Mouse (Mus musculus) forelimb bud, embryonic 11.5 days (tissue): ENCODE measurements around the gene Cep97.
"Not testable (repeated sequence)": the region's sequence is repeated elsewhere in the genome, so short reads cannot be mapped to it uniquely, and the experiment has no call there.

ENCODE experiments used
- DNase-seq: peaks from one replicate; pipeline ENCODE4 v3.0.0-alpha.2; 2012; ENCODE audit warnings: low read depth, low spot score

Cep97 gene

DNA sequence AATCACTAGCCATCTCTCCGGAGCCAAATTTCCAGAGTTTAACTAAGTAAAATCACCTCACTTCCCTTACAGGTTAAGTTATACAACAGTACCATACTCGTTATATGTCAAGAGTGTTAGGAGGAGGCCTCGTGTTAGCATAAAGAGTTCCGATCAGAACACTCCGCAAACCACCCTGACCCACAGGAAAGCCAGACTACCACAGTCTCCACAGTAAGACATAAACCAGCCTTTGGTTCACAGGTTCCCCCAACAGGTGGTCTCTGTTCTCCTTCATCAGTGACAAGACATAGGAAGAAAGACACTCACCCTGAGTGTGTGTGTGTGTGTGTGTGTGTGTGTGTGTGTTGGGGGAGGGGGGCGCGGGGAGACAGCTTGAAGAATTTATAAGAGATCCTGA, 43.3 kb downstream of the Cep97 start:
- DNase-seq: no peak

- DNase-seq: no peak
These were observed 44.1 kb downstream of the Cep97 start for GRCm38 (mm10) chr16:55890346-55891136.

GRCm38 (mm10) chr16:55889451-55889850, 45.2 kb downstream of the Cep97 start:
- DNase-seq: no peak

DNA sequence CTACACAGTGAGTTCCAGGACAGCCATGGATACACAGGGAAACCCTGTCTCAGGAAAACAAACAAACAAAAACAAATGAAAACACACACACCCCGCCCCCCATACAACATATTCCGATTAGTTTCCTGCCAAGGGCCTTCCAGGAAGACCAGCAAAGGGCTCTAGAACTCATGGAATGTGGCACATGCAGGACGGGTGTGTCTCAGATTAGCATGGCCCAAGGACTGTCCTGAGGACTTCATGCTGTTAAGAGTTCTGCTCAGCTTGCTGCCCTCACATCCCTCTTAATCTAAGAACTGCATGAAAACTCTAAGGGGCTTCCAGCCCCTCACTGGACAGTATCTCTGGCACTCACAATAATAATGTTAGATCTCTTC, 46.1 kb downstream of the Cep97 start:
- DNase-seq: no peak

DNA sequence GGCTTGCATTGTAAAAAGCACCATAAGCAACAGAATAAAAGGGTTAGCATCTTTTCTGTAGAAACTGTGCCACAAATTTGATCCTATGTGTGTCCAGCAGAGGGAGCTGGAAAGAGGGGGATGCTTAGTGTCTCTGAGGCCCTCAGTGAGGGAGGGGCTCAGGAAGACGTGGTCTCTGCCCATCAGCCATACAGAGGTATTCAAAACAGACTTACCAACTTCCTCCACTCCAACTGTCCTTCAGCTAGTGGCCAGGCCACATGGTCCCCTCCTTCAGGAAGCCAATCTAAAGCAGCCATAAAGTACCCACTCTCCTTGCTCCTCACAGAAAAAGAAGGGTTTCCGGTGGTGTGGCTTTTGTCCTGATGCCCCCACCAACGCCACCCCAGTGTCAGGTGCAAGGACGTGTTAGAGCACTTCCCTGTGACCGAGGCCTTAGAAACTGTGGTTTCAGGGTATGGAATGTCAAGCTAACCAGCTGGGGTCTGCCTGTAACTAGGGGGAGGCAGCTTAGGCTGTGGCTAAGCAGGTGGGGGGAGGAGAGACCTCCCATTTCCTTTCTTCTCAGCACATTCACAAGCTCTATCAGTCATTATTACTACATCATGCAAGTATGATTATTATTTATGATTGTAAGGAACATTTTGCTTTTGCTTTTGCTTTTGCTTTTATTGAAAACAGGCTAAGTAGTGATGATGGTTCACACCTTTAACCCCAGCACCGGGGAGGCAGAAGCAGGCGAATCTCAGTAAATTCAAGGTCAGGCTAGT, 46.7 kb downstream of the Cep97 start:
- peak; percentile 13 for DNase-seq

DNA sequence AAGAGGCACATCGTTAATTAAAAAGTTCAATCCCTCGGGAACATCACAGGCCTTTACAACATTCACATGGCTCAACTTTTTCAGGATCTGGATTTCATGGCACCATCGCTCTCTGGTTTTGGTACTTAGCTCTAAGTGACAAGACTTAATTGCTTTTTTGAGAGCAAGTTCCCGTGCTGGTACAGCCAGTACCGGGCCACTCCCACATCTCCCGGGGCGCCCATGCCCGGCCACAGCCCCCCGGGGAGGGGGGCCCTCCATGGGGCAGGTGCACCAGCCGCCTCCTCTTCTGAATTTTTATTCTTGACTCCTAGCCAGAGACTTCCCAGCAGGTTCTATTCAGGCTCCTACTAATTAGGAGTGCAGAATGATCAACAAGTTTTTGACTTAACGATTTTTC, 50.4 kb downstream of the Cep97 start:
- DNase-seq: no peak

GRCm38 (mm10) chr16:55876025-55876424, 58.6 kb downstream of the Cep97 start:
- no peak for DNase-seq

DNA sequence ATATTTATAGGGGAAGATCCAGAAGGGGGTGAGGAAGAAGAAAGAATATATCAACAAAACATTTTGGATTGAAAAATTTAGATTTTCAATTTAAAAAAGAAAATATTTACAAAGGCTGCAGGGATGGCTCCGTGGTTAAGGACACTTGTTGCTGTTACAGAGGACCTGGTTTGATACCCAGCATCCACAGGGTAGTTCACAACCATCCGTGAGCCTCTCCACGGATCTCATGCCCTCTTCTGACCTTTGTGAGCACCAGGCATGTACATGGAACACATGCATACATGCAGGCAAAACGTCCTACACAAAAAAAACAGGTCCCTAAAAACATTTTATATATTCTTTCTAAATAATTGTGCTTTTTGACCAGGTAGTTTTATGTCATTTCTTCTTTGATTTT, 70.8 kb downstream of the Cep97 start:
- DNase-seq: no peak

DNA sequence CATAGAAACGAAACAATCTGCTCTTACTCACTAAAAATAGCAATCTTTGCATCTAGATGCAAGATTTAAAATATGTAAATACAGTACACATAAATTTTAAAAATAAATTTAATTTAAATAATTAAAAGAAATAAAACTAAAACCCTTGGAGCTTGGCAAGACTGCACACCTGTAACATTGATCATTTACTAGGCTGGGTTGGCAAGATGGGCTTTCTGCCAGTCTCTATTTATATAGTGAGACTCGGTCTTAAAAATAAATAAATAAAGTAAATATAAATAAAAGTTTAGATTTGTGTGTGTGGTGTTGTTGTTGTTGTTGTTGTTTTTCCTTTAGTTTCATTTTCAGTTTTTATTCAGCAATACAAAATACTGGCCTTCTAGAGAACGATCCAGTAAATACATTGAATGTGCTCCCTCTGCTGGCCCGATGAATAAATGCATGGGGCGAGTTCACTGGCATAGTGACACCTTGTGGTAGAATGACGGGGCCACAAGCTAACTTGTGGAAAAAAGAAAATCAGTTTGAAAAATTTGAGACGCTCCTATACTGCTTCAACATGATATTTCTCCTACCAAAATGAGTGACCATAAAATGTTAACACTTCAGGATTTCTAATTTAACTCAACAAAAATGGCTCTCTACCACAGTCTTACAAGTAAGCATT, 71.4 kb downstream of the Cep97 start:
- DNase-seq: peak; percentile 71

- DNase-seq: no peak
These were observed 73.6 kb downstream of the Cep97 start for GRCm38 (mm10) chr16:55861104-55861503.

- not testable (repeated sequence) for DNase-seq
These were observed 75.2 kb downstream of the Cep97 start for GRCm38 (mm10) chr16:55859421-55859820.

DNA sequence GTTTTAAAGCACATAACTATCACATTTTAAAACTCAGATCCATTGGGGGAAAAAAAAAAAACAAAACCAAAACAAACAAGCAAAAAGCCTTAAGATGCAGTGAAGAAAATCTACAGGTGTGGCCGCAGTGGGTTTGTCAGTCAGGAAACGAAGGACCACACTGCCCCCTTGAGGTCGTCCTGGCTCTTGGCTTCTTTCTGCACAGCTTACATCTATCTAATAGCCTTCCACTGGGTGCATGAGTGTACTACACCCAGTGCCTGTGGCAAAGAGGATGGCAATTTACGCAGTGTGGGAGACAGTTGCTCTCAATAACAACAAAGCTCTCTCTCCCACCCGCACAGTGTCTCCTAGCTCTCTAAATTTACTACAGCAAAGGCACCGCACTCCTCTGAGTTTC, 76.2 kb downstream of the Cep97 start:
- peak; percentile 49 for DNase-seq

- DNase-seq: peak; percentile 84
These were observed 81.5 kb downstream of the Cep97 start for GRCm38 (mm10) chr16:55852943-55853727.

- no peak for DNase-seq
These were observed 82.1 kb downstream of the Cep97 start for GRCm38 (mm10) chr16:55852515-55852914.

DNA sequence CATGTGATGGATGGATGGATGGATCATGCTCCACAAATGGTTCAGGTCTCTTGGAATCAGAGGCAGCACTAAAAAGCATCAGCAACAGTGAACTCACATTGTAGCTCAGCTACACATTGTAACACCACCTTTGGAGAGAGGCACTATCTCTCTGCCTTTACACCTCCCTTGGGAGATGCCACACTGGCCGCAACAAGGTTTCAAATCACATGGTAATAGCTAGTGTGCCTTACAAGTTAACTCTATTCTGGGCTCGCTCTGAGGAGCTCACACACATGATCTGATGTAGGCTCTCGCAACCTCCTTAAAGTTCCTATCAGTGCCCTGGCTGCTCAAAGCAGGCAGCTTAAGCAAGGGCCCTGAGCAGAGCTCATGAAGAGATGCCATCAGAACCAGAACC, 84.2 kb downstream of the Cep97 start:
- no peak for DNase-seq
